Mouse (Mus musculus): Measurements from ENCODE around the gene Zfp764. TPM values are rescaled to one million over a fixed set of nuclear protein-coding genes. Genes with fewer than 3 reads are reported as not detected.

The Zfp764 gene
- total and polyA plus RNA-seq, 2 experiments, result 1.8 TPM

GRCm38 (mm10) chr7:127360265-127360664, 46.4 kb downstream of the Zfp764 start:
- H3K79me2 ChIP-seq (ENCODE audit: control insufficient read depth, insufficient read depth, low read length), result no peaks in the 10 kb centered on the region
- peaks cover 5% of the 10 kb centered on the region for H3K4me1 ChIP-seq (ENCODE audit: control insufficient read depth, insufficient read depth, low read length)
- H3K9ac ChIP-seq (ENCODE audit: low read depth, low read length), result no peak overlapping the region
- no peak for DNase-seq (ENCODE audit: extremely low read depth, low read depth, low spot score)
- no peaks in the 10 kb centered on the region for H3K27me3 ChIP-seq (ENCODE audit: control insufficient read depth, insufficient read depth, low read length)
- WGBS, result 69% methylated on average over 4 of the region's 4 CpGs
- H3K27ac ChIP-seq (replicated peaks; ENCODE audit: insufficient read depth, low read depth, low read length), result no peak overlapping the region
- H3K36me3 ChIP-seq (ENCODE audit: control insufficient read depth, insufficient read depth, low read length), result no peaks in the 10 kb centered on the region
- TF ChIP-seq CTCF (IDR thresholded peaks at IDR 0.05; ENCODE audit: low read depth, low read length), result no peak
- no peak for TF ChIP-seq POLR2A (IDR thresholded peaks at IDR 0.05; ENCODE audit: extremely low read depth, insufficient read depth, low read length)
- no peak overlapping the region for H3K4me3 ChIP-seq (ENCODE audit: insufficient read depth, low read depth, low read length)

- peaks cover 5% of the 10 kb centered on the region for H3K4me1 ChIP-seq (ENCODE audit: control insufficient read depth, insufficient read depth, low read length)
- H3K9ac ChIP-seq (ENCODE audit: low read depth, low read length), result no peak overlapping the region
- WGBS, result 17% methylated on average over 4 of the region's 4 CpGs
- no peaks in the 10 kb centered on the region for H3K79me2 ChIP-seq (ENCODE audit: control insufficient read depth, insufficient read depth, low read length)
- H3K36me3 ChIP-seq (ENCODE audit: control insufficient read depth, insufficient read depth, low read length), result no peaks in the 10 kb centered on the region
- H3K4me3 ChIP-seq (ENCODE audit: insufficient read depth, low read depth, low read length), result no peak overlapping the region
- DNase-seq (ENCODE audit: extremely low read depth, low read depth, low spot score), result peak; percentile 68
- TF ChIP-seq POLR2A (IDR thresholded peaks at IDR 0.05; ENCODE audit: extremely low read depth, insufficient read depth, low read length), result no peak
- no peak for TF ChIP-seq CTCF (IDR thresholded peaks at IDR 0.05; ENCODE audit: low read depth, low read length)
- no peak overlapping the region for H3K27ac ChIP-seq (replicated peaks; ENCODE audit: insufficient read depth, low read depth, low read length)
- no peaks in the 10 kb centered on the region for H3K27me3 ChIP-seq (ENCODE audit: control insufficient read depth, insufficient read depth, low read length)
Measured at GRCm38 (mm10) chr7:127358472-127358871, 48.1 kb downstream of the Zfp764 start.

- TF ChIP-seq CTCF (IDR thresholded peaks at IDR 0.05; ENCODE audit: low read depth, low read length) (no peak), POLR2A (IDR thresholded peaks at IDR 0.05; ENCODE audit: extremely low read depth, insufficient read depth, low read length) (no peak)
- peak; percentile 78 for DNase-seq (ENCODE audit: extremely low read depth, low read depth, low spot score)
- no peaks in the 10 kb centered on the region for H3K36me3 ChIP-seq (ENCODE audit: control insufficient read depth, insufficient read depth, low read length)
- H3K27me3 ChIP-seq (ENCODE audit: control insufficient read depth, insufficient read depth, low read length), result no peaks in the 10 kb centered on the region
- H3K27ac ChIP-seq (replicated peaks; ENCODE audit: insufficient read depth, low read depth, low read length), result no peak overlapping the region
- H3K4me1 ChIP-seq (ENCODE audit: control insufficient read depth, insufficient read depth, low read length), result peaks cover 5% of the 10 kb centered on the region
- no peak overlapping the region for H3K4me3 ChIP-seq (ENCODE audit: insufficient read depth, low read depth, low read length)
- no peaks in the 10 kb centered on the region for H3K79me2 ChIP-seq (ENCODE audit: control insufficient read depth, insufficient read depth, low read length)
- WGBS, result 35% methylated on average over 2 of the region's 2 CpGs
- H3K9ac ChIP-seq (ENCODE audit: low read depth, low read length), result no peak overlapping the region
Measured at GRCm38 (mm10) chr7:127357871-127358270, 48.8 kb downstream of the Zfp764 start.

GRCm38 (mm10) chr7:127355796-127356195, 50.8 kb downstream of the Zfp764 start:
- Histone ChIP-seq H3K27me3 (ENCODE audit: control insufficient read depth, insufficient read depth, low read length) (no peaks in the 10 kb centered on the region), H3K27ac (replicated peaks; ENCODE audit: insufficient read depth, low read depth, low read length) (no peak overlapping the region), H3K36me3 (ENCODE audit: control insufficient read depth, insufficient read depth, low read length) (no peaks in the 10 kb centered on the region), H3K9ac (ENCODE audit: low read depth, low read length) (no peak overlapping the region), H3K79me2 (ENCODE audit: control insufficient read depth, insufficient read depth, low read length) (no peaks in the 10 kb centered on the region), H3K4me1 (ENCODE audit: control insufficient read depth, insufficient read depth, low read length) (peaks cover 2% of the 10 kb centered on the region; the same call in 1 of the 2 replicates), H3K4me3 (ENCODE audit: insufficient read depth, low read depth, low read length) (no peak overlapping the region)
- TF ChIP-seq CTCF (IDR thresholded peaks at IDR 0.05; ENCODE audit: low read depth, low read length), result no peak
- no peak for TF ChIP-seq POLR2A (IDR thresholded peaks at IDR 0.05; ENCODE audit: extremely low read depth, insufficient read depth, low read length)
- peak; percentile 90 for DNase-seq (ENCODE audit: extremely low read depth, low read depth, low spot score)
- 11% methylated on average over 3 of the region's 3 CpGs for WGBS

Other genes starting within 250 kb of the Zfp764 start
- gene Cd2bp2, start 210.8 kb downstream of the Zfp764 start, total RNA-seq (2014; rRNA removed), result 12.4 and 12.6 TPM in 2 replicates
- 10.1 and 11.8 TPM in 2 replicates for gene Cd2bp2, start 210.8 kb downstream of the Zfp764 start, polyA plus RNA-seq (2012; rRNA removed)
- 5.3 and 7.0 TPM in 2 replicates for gene Tbc1d10b, start 198.4 kb downstream of the Zfp764 start, total RNA-seq (2014; rRNA removed)
- gene Tbc1d10b, start 198.4 kb downstream of the Zfp764 start, polyA plus RNA-seq (2012; rRNA removed), result 7.3 and 9.5 TPM in 2 replicates
- 1.5 and 8.6 TPM in 2 replicates for gene Mylpf, start 197.9 kb downstream of the Zfp764 start, total RNA-seq (2014; rRNA removed)
- gene Mylpf, start 197.9 kb downstream of the Zfp764 start, polyA plus RNA-seq (2012; rRNA removed), result 0.71 and 0.93 TPM in 2 replicates
- 2.3 and 2.9 TPM in 2 replicates for gene Zfp553, start 173.8 kb downstream of the Zfp764 start, total RNA-seq (2014; rRNA removed)
- gene Zfp553, start 173.8 kb downstream of the Zfp764 start, polyA plus RNA-seq (2012; rRNA removed), result 3.5 and 4.5 TPM in 2 replicates
- 1.4 and 1.5 TPM in 2 replicates for gene Sept1, start 173.7 kb downstream of the Zfp764 start, total RNA-seq (2014; rRNA removed)
- gene Sept1, start 173.7 kb downstream of the Zfp764 start, polyA plus RNA-seq (2012; rRNA removed), result 3.5 and 4.0 TPM in 2 replicates
- gene Zfp771, start 162.5 kb downstream of the Zfp764 start, total RNA-seq (2014; rRNA removed), result 19.6 and 30.1 TPM in 2 replicates
- 52.8 and 57.7 TPM in 2 replicates for gene Zfp771, start 162.5 kb downstream of the Zfp764 start, polyA plus RNA-seq (2012; rRNA removed)
- gene Dctpp1, start 146.1 kb downstream of the Zfp764 start, total RNA-seq (2014; rRNA removed), result 61.5 and 70.2 TPM in 2 replicates
- gene Dctpp1, start 146.1 kb downstream of the Zfp764 start, polyA plus RNA-seq (2012; rRNA removed), result 70.7 and 73.4 TPM in 2 replicates
- 939 and 948 TPM in 2 replicates for gene Sephs2, start 132.8 kb downstream of the Zfp764 start, total RNA-seq (2014; rRNA removed)
- gene Sephs2, start 132.8 kb downstream of the Zfp764 start, polyA plus RNA-seq (2012; rRNA removed), result 388 and 524 TPM in 2 replicates
- gene Itgal, start 110.6 kb downstream of the Zfp764 start, total RNA-seq (2014; rRNA removed), result 4.3 and 5.2 TPM in 2 replicates
- 3.9 and 6.8 TPM in 2 replicates for gene Itgal, start 110.6 kb downstream of the Zfp764 start, polyA plus RNA-seq (2012; rRNA removed)
- gene Zfp768, start 61.2 kb downstream of the Zfp764 start, total RNA-seq (2014; rRNA removed), result 7.7 and 9.5 TPM in 2 replicates
- gene Zfp768, start 61.2 kb downstream of the Zfp764 start, polyA plus RNA-seq (2012; rRNA removed), result 21.2 and 28.0 TPM in 2 replicates
- 3.6 and 3.7 TPM in 2 replicates for gene Zfp747, start 30.8 kb downstream of the Zfp764 start, total RNA-seq (2014; rRNA removed)
- 3.0 and 4.0 TPM in 2 replicates for gene Zfp747, start 30.8 kb downstream of the Zfp764 start, polyA plus RNA-seq (2012; rRNA removed)
- gene 9130019O22Rik, start 19.7 kb downstream of the Zfp764 start, total RNA-seq (2014; rRNA removed), result 2.0 and 2.3 TPM in 2 replicates
- gene 9130019O22Rik, start 19.7 kb downstream of the Zfp764 start, polyA plus RNA-seq (2012; rRNA removed), result 1.6 and 2.0 TPM in 2 replicates
- gene E430018J23Rik, start 13.2 kb downstream of the Zfp764 start, total RNA-seq (2014; rRNA removed), result 4.9 and 5.8 TPM in 2 replicates
- gene E430018J23Rik, start 13.2 kb downstream of the Zfp764 start, polyA plus RNA-seq (2012; rRNA removed), result 5.4 and 7.7 TPM in 2 replicates
- gene Zfp688, start 15.2 kb upstream of the Zfp764 start, total RNA-seq (2014; rRNA removed), result 2.9 and 3.0 TPM in 2 replicates
- 8.5 and 9.4 TPM in 2 replicates for gene Zfp688, start 15.2 kb upstream of the Zfp764 start, polyA plus RNA-seq (2012; rRNA removed)
- 0.47 and 0.74 TPM in 2 replicates for gene Zfp689, start 42.3 kb upstream of the Zfp764 start, total RNA-seq (2014; rRNA removed)
- 0.92 and 1.9 TPM in 2 replicates for gene Zfp689, start 42.3 kb upstream of the Zfp764 start, polyA plus RNA-seq (2012; rRNA removed)
- 8.3 and 9.5 TPM in 2 replicates for gene Prr14, start 52.8 kb upstream of the Zfp764 start, total RNA-seq (2014; rRNA removed)
- gene Prr14, start 52.8 kb upstream of the Zfp764 start, polyA plus RNA-seq (2012; rRNA removed), result 41.5 and 44.6 TPM in 2 replicates
- 3.6 and 6.4 TPM in 2 replicates for gene Fbrs, start 72.4 kb upstream of the Zfp764 start, total RNA-seq (2014; rRNA removed)
- 9.5 and 11.8 TPM in 2 replicates for gene Fbrs, start 72.4 kb upstream of the Zfp764 start, polyA plus RNA-seq (2012; rRNA removed)
- 10.9 and 13.8 TPM in 2 replicates for gene Srcap, start 105.2 kb upstream of the Zfp764 start, total RNA-seq (2014; rRNA removed)
- 8.9 and 9.6 TPM in 2 replicates for gene Srcap, start 105.2 kb upstream of the Zfp764 start, polyA plus RNA-seq (2012; rRNA removed)
- gene Gm42715, start 112.8 kb upstream of the Zfp764 start, total RNA-seq (2014; rRNA removed), result 4.6 and 7.7 TPM in 2 replicates
- 5.9 and 7.5 TPM in 2 replicates for gene Gm42715, start 112.8 kb upstream of the Zfp764 start, polyA plus RNA-seq (2012; rRNA removed)
- 2.7 and 2.8 TPM in 2 replicates for gene Tmem265, start 154.6 kb upstream of the Zfp764 start, total RNA-seq (2014; rRNA removed)
- 0.20 TPM in 1 of 2 replicates, not detected in the other for gene Tmem265, start 154.6 kb upstream of the Zfp764 start, polyA plus RNA-seq (2012; rRNA removed)
- 20.1 and 22.2 TPM in 2 replicates for gene Phkg2, start 166.5 kb upstream of the Zfp764 start, total RNA-seq (2014; rRNA removed)
- gene Phkg2, start 166.5 kb upstream of the Zfp764 start, polyA plus RNA-seq (2012; rRNA removed), result 33.4 and 40.5 TPM in 2 replicates
- gene Ccdc189, start 181.8 kb upstream of the Zfp764 start, total RNA-seq (2014; rRNA removed), result 1.5 and 1.9 TPM in 2 replicates
- 1.3 and 1.7 TPM in 2 replicates for gene Ccdc189, start 181.8 kb upstream of the Zfp764 start, polyA plus RNA-seq (2012; rRNA removed)
- gene Rnf40, start 181.9 kb upstream of the Zfp764 start, total RNA-seq (2014; rRNA removed), result 14.5 and 18.3 TPM in 2 replicates
- 12.4 and 13.6 TPM in 2 replicates for gene Rnf40, start 181.9 kb upstream of the Zfp764 start, polyA plus RNA-seq (2012; rRNA removed)
- 5.0 and 7.0 TPM in 2 replicates for gene Zfp629, start 209.0 kb upstream of the Zfp764 start, total RNA-seq (2014; rRNA removed)
- gene Zfp629, start 209.0 kb upstream of the Zfp764 start, polyA plus RNA-seq (2012; rRNA removed), result 4.8 and 5.8 TPM in 2 replicates